Mouse (Mus musculus) mesoderm, embryonic 11.5 days (tissue): ENCODE results near the gene Ascc2.
"Not testable (repeated sequence)": the region's sequence is repeated elsewhere in the genome, so short reads cannot be mapped to it uniquely, and the experiment has no call there.

ENCODE experiments used
- DNase-seq: peaks from one replicate; pipeline ENCODE4 v3.0.0-alpha.2; 2012; ENCODE audit warnings: low read depth, low spot score

The Ascc2 gene

GRCm38 (mm10) chr11:4684186-4684585 lies 46.6 kb downstream of the Ascc2 start:
- DNase-seq: no peak

GRCm38 (mm10) chr11:4685071-4685470 lies 47.5 kb downstream of the Ascc2 start:
- no peak for DNase-seq

GRCm38 (mm10) chr11:4685510-4685909 lies 48.0 kb downstream of the Ascc2 start:
- DNase-seq: no peak

GRCm38 (mm10) chr11:4687027-4687426 lies 49.5 kb downstream of the Ascc2 start:
- no peak for DNase-seq

- no peak for DNase-seq
Observed at GRCm38 (mm10) chr11:4687874-4688273, 50.3 kb downstream of the Ascc2 start.

GRCm38 (mm10) chr11:4688632-4689380 lies 51.3 kb downstream of the Ascc2 start:
- DNase-seq: no peak

GRCm38 (mm10) chr11:4690353-4690752 lies 52.8 kb downstream of the Ascc2 start:
- no peak for DNase-seq

- DNase-seq: no peak
Observed at GRCm38 (mm10) chr11:4691213-4691612, 53.7 kb downstream of the Ascc2 start.

- no peak for DNase-seq
Observed at GRCm38 (mm10) chr11:4692162-4692561, 54.6 kb downstream of the Ascc2 start.

GRCm38 (mm10) chr11:4697043-4697983 lies 59.8 kb downstream of the Ascc2 start:
- DNase-seq: no peak

GRCm38 (mm10) chr11:4700726-4701125 lies 63.2 kb downstream of the Ascc2 start:
- no peak for DNase-seq

GRCm38 (mm10) chr11:4703688-4704071 lies 66.1 kb downstream of the Ascc2 start:
- no peak for DNase-seq

- peak; percentile 95 for DNase-seq
Observed at GRCm38 (mm10) chr11:4704072-4704964, 66.8 kb downstream of the Ascc2 start, which contains the start of the genes Uqcr10 and Zmat5. TSS of gene Uqcr10 (minus strand) at chr11:4704342. TSS of gene Zmat5 (plus strand) at chr11:4704678.

GRCm38 (mm10) chr11:4705178-4705577 lies 67.6 kb downstream of the Ascc2 start:
- DNase-seq: no peak

GRCm38 (mm10) chr11:4710188-4710587 lies 72.6 kb downstream of the Ascc2 start:
- not testable (repeated sequence) for DNase-seq

- DNase-seq: no peak
Observed at GRCm38 (mm10) chr11:4712822-4713221, 75.3 kb downstream of the Ascc2 start.

GRCm38 (mm10) chr11:4714727-4715126 lies 77.2 kb downstream of the Ascc2 start:
- no peak for DNase-seq

- no peak for DNase-seq
Observed at GRCm38 (mm10) chr11:4715596-4715995, 78.0 kb downstream of the Ascc2 start.

GRCm38 (mm10) chr11:4716530-4717236 lies 79.1 kb downstream of the Ascc2 start:
- DNase-seq: no peak

GRCm38 (mm10) chr11:4718548-4718947 lies 81.0 kb downstream of the Ascc2 start:
- no peak for DNase-seq

- no peak for DNase-seq
Observed at GRCm38 (mm10) chr11:4719961-4720360, 82.4 kb downstream of the Ascc2 start.
